Mouse (Mus musculus) layer of hippocampus, adult 8-10 months (tissue): ENCODE measurements around the gene Ubxn11. TPM values are rescaled to one million over a fixed set of nuclear protein-coding genes. Genes with fewer than 3 reads are reported as not detected.

ENCODE experiments used
- DNase-seq, 2 experiments: peaks; one replicate each; pipeline ENCODE4 v3.0.0; 2022; ENCODE audit warnings: low spot score in 2 of 2
- total RNA-seq, 4 experiments: library from RNA; stranded (reverse); gene quantifications; 2 replicates each; pipeline ENCODE4 v1.2.4; 2022

The Ubxn11 gene
- total RNA-seq, 4 experiments from 2014 or later: 34.7 to 39.5 (median 35.6) TPM

- DNase-seq: no peak
Observed at GRCm38 (mm10) chr4:134118126-134118800, 15.9 kb downstream of the Ubxn11 start.

GRCm38 (mm10) chr4:134119042-134119441, 16.7 kb downstream of the Ubxn11 start:
- no peak for DNase-seq

GRCm38 (mm10) chr4:134119644-134120043, 17.3 kb downstream of the Ubxn11 start:
- DNase-seq: no peak

- DNase-seq: no peak
Observed at GRCm38 (mm10) chr4:134120192-134120805, 17.9 kb downstream of the Ubxn11 start.

- DNase-seq: no peak
Observed at GRCm38 (mm10) chr4:134120916-134121315, 18.5 kb downstream of the Ubxn11 start.

GRCm38 (mm10) chr4:134121571-134121970, 19.2 kb downstream of the Ubxn11 start:
- DNase-seq: no peak

- no peak for DNase-seq
Observed at GRCm38 (mm10) chr4:134122281-134122680, 19.9 kb downstream of the Ubxn11 start.

GRCm38 (mm10) chr4:134123147-134123546, 20.8 kb downstream of the Ubxn11 start:
- no peak for DNase-seq

- DNase-seq: peak; percentile 90 to 94
Observed at GRCm38 (mm10) chr4:134123680-134124551, 21.5 kb downstream of the Ubxn11 start.

- DNase-seq: no peak
Observed at GRCm38 (mm10) chr4:134125383-134126060, 23.2 kb downstream of the Ubxn11 start.

GRCm38 (mm10) chr4:134126300-134127120, 24.1 kb downstream of the Ubxn11 start:
- peak in 1 of 2 experiments; percentile 30 for DNase-seq

- peak; percentile 68 to 85 for DNase-seq
Observed at GRCm38 (mm10) chr4:134127121-134127455, 24.7 kb downstream of the Ubxn11 start.

- no peak for DNase-seq
Observed at GRCm38 (mm10) chr4:134127793-134128192, 25.4 kb downstream of the Ubxn11 start.

GRCm38 (mm10) chr4:134128221-134128982, 26.0 kb downstream of the Ubxn11 start, which contains the start of gene Sh3bgrl3:
Sh3bgrl3 (minus strand) TSS chr4:134128789.
- peak; percentile 81 to 86 for DNase-seq

GRCm38 (mm10) chr4:134128983-134129362, 26.6 kb downstream of the Ubxn11 start:
- no peak for DNase-seq

- peak in 1 of 2 experiments; percentile 25 for DNase-seq
Observed at GRCm38 (mm10) chr4:134129482-134129881, 27.1 kb downstream of the Ubxn11 start.

- DNase-seq: no peak
Observed at GRCm38 (mm10) chr4:134132117-134132516, 29.7 kb downstream of the Ubxn11 start.

- DNase-seq: no peak
Observed at GRCm38 (mm10) chr4:134132519-134133095, 30.2 kb downstream of the Ubxn11 start.

GRCm38 (mm10) chr4:134136280-134136926, 34.0 kb downstream of the Ubxn11 start:
- no peak for DNase-seq
